Mouse (Mus musculus) bone marrow macrophage, adult 2 months (primary cell): ENCODE results near the gene Zscan2. TPM values are rescaled to one million over a fixed set of nuclear protein-coding genes. Genes with fewer than 3 reads are reported as not detected.

Experiments
- H3K27ac ChIP-seq: 2 replicates; pipeline ENCODE4 v1.5.1; 2012; ENCODE audit warnings: low read depth, low read length; ENCODE audit not compliant: insufficient read depth
- H3K4me1 ChIP-seq: 2 replicates; pipeline ENCODE4 v1.6.1; 2012; ENCODE audit warnings: low read length; ENCODE audit not compliant: control insufficient read depth, insufficient read depth
- H3K4me3 ChIP-seq: 2 replicates; pipeline ENCODE4 v1.5.1; 2012; ENCODE audit warnings: mild to moderate bottlenecking, low read length, moderate library complexity; ENCODE audit not compliant: insufficient read depth
- CTCF ChIP-seq: IDR thresholded peaks from 2 replicates; pipeline ENCODE4 v1.5.1; 2012; ENCODE audit warnings: low read depth, mild to moderate bottlenecking, low read length, moderate library complexity
- POLR2A ChIP-seq: IDR thresholded peaks from 2 replicates; pipeline ENCODE4 v1.6.1; 2012; ENCODE audit warnings: mild to moderate bottlenecking, low read depth, low read length, borderline replicate concordance
- polyA plus RNA-seq: library from polyadenylated mRNA; stranded (reverse); fragments of >200 nt; gene quantifications from 2 replicates; pipeline ENCODE4 v1.2.4, GENCODE M21; 2012; ENCODE audit not compliant: missing spikeins, insufficient read depth, insufficient read length

The Zscan2 gene
- polyA plus RNA-seq, 1 experiment, result 3.6 TPM

DNA sequence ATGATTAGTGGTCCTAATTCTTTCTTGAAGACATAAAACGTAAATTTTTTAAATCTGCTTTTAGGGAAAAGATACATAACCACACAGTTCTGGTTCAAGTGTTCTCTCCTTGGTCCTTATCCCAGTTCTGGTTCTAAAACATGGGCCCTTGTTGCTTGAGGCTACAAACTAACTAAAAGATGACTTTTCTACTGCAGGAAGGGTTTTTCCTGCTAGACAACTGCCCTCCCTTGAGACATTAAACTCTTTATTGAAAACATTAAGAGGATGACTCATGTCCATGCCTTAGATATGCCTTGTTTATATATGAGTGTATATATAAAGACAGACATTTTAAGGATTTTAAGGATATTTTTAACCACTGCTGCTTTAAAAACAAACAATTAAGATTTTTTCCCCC is 17.5 kb upstream of the Zscan2 start:
- Histone ChIP-seq H3K4me3 (no peak overlapping the region), H3K27ac (no peak overlapping the region), H3K4me1 (peaks cover 45% of the 10 kb centered on the region)
- TF ChIP-seq CTCF, result no peak
- no peak for TF ChIP-seq POLR2A

DNA sequence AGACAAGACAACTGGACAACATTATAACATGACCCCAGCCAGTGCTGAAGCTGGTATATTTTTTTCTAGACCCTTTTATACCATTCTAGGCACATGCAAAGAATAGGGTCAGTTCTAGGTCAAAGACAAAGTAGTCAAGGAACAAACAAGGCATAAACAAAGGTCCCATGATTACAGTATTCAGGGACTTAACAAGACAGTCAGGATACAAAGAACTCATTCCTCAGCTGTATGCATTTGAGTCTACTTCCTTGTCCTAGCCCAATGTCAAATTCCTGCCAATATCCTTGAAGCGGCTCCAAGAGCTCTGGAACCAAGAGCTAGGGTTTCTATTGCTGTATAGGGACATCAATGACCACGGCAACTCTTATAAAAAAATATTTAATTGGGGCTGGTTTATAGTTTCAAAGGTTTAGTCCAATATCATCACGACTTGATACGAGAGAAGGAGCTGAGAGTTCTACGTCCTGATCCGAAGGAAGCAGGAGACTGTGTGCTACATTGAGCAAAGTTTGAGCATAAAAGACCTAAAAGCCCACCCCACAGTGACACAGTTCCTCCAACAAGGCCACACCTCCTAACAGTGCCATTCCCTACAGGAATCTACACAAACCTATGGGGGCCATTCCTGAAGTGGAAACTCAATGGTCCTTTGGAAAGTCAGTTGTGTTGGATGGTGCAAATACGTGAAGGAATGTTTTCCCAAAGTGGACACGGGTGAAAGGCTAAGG is 16.6 kb upstream of the Zscan2 start:
- no peak overlapping the region for H3K27ac ChIP-seq

GRCm38 (mm10) chr7:80844691-80845090 is 16.0 kb upstream of the Zscan2 start:
- TF ChIP-seq POLR2A (no peak), CTCF (no peak)
- Histone ChIP-seq H3K4me1 (peaks cover 42% of the 10 kb centered on the region), H3K27ac (no peak overlapping the region), H3K4me3 (no peak overlapping the region)

More for the DNA sequence above, 16.6 kb upstream of the Zscan2 start:
- H3K4me3 ChIP-seq, result no peak overlapping the region
- peaks cover 40% of the 10 kb centered on the region for H3K4me1 ChIP-seq
- TF ChIP-seq POLR2A, result no peak
- TF ChIP-seq CTCF, result no peak

- Histone ChIP-seq H3K4me3 (peak overlapping the region; percentile 40), H3K27ac (peak overlapping the region; percentile 75), H3K4me1 (peaks cover 37% of the 10 kb centered on the region)
- TF ChIP-seq CTCF (no peak), POLR2A (no peak)
Measured at GRCm38 (mm10) chr7:80845621-80846279, 15.0 kb upstream of the Zscan2 start.

DNA sequence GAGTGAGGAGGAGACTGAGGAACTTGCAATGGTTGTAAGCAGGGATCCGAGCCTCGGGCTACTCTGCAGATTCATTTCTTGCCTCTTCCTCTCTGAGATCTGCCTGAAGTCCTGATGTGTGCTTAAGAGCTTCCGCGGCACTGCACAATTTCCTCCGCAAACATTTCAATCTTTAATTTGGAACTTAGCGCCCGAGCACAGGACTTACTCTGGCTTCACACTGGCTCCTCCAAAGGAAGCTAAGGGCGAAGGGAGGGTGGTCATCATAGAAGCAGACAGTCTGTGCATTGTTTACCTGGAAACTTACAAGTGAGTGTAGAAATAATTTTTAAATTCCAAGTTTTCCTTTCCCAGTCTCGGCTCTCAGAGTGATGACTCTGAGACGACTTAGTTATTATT is 14.4 kb upstream of the Zscan2 start:
- Histone ChIP-seq H3K4me1 (peaks cover 32% of the 10 kb centered on the region), H3K27ac (peak overlapping the region; percentile 75), H3K4me3 (peak overlapping the region; percentile 40)
- TF ChIP-seq POLR2A, result no peak
- TF ChIP-seq CTCF, result no peak

DNA sequence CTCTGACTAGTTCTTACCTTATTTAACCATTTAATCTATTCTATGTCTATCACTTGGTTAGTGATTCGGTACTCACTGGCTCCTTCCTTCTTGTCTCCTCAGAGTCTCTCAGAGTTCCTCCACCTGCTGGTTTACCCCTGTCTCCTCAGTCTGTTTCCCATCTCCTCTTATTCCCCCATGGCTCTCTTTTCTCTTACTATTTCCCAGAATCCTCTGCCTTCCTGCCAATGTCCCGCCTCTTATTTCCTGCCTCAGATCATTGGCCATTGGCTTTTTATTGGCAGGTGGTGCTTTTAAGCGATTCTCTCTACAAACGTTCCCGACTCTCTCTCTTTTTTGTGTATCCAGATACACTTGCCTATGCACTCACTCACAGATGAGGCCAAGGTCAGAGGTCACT is 14.0 kb upstream of the Zscan2 start:
- no peak overlapping the region for H3K4me3 ChIP-seq
- TF ChIP-seq POLR2A, result no peak
- TF ChIP-seq CTCF, result no peak
- peaks cover 29% of the 10 kb centered on the region for H3K4me1 ChIP-seq
- no peak overlapping the region for H3K27ac ChIP-seq

GRCm38 (mm10) chr7:80849267-80849666 is 11.5 kb upstream of the Zscan2 start:
- TF ChIP-seq POLR2A (no peak), CTCF (no peak)
- Histone ChIP-seq H3K4me1 (peaks cover 29% of the 10 kb centered on the region), H3K27ac (no peak overlapping the region), H3K4me3 (no peak overlapping the region)

- Histone ChIP-seq H3K27ac (no peak overlapping the region), H3K4me3 (no peak overlapping the region), H3K4me1 (peaks cover 29% of the 10 kb centered on the region)
- peak; percentile 63 for TF ChIP-seq CTCF
- no peak for TF ChIP-seq POLR2A
Measured at GRCm38 (mm10) chr7:80849710-80850109, 11.0 kb upstream of the Zscan2 start.

- Histone ChIP-seq H3K27ac (no peak overlapping the region), H3K4me3 (no peak overlapping the region), H3K4me1 (peaks cover 31% of the 10 kb centered on the region)
- TF ChIP-seq POLR2A, result no peak
- TF ChIP-seq CTCF, result no peak
Measured at GRCm38 (mm10) chr7:80850520-80850919, 10.2 kb upstream of the Zscan2 start.

GRCm38 (mm10) chr7:80853218-80853617 is 7.5 kb upstream of the Zscan2 start:
- TF ChIP-seq CTCF (no peak), POLR2A (no peak)
- Histone ChIP-seq H3K27ac (no peak overlapping the region), H3K4me1 (peaks cover 17% of the 10 kb centered on the region), H3K4me3 (no peak overlapping the region)

GRCm38 (mm10) chr7:80855316-80855715 is 5.4 kb upstream of the Zscan2 start:
- peaks cover 11% of the 10 kb centered on the region for H3K4me1 ChIP-seq
- 0 out of 2 replicates have a peak overlapping the region, but pooled peaks have one; percentile 18 for H3K27ac ChIP-seq
- no peak overlapping the region for H3K4me3 ChIP-seq
- TF ChIP-seq POLR2A (no peak), CTCF (no peak)
